Mouse (Mus musculus) spleen, adult 18-20 months (tissue): ENCODE measurements around the gene Srp68.
A peak's percentile ranks its signal among the peaks of the same experiment; 100 is the strongest.

ENCODE experiments used
- DNase-seq, 2 experiments: peaks; one replicate each; pipeline ENCODE4 v3.0.0; 2022; ENCODE audit warnings: mixed read lengths in 2 of 2

Srp68 gene

DNA sequence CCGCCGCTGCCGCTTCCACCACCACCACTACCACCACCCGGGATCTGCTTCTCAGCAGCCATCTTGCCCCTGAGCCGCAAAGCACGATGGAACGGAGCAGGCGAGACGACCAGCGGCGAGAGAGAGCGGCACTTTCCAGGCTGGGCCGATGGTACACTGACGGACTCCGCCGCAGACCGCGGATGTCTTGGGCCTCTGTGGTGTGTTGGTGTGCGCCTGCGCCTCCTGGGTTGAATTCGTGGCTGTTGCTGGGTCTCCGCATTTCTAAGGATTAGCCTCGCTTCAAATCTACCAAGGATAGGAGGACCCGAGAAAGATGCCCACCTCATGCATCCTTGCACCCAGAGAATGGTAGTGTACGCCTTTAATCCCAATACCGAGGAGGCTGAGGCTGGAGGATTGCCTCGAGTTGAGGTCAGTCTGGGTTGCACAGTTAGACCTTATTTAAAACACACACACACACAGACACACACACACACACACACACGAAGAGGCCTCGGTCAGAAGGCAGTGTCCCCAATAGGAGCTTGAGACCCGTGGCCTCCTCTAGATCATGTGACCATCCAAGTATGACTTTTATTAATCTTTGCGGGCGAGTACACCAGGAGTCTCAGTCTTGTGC lies at the start of gene Srp68:
Gene Srp68, minus strand, starts transcription at position 173 of the 622 bp plus-strand sequence.
- peak; percentile 77 to 88 for DNase-seq

DNA sequence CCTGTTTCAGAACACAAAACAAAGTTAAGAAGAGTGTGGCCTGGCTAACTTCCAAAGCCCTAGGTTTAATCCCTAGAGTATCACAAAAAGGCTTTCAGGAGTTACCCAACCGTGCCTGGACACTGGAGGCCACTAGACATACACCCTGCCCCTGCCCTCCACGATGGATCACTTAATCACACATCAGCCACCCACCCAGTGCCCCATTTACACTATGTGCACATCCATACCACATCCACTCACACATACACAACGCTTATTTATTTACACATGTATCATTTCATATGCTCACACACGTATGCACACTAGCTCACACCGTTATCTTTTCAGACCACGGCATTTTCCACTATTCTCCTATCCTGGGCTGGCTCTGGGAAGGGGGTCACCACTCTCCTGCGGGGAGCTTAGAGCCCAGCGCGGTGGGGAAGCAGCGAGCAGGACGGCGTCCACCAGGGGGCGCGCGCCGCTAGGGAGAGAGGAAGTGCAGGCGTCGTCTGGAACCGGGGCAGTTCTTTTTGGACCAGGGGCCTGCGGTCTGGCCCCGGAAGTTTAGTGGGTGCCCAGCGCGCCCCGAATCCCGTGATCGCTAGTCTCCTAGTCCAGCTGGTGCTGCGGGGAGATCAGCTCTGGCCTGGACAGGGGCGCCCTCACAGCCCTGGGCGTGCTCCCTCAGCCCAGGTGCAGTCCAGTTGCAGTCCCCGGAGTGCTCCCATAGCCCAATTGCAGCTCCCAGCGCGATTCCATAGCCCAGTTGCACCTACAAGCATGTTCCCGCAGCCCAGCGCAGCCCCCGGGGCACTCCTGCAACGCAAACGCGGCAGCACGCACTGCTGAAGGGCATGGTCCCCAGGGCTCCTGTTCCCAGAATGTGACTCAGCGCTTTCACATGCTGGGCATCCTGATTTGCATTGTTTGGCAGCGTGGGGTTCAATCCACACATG lies 45.0 kb upstream of the Srp68 start:
- DNase-seq, result peak; percentile 73 to 93

DNA sequence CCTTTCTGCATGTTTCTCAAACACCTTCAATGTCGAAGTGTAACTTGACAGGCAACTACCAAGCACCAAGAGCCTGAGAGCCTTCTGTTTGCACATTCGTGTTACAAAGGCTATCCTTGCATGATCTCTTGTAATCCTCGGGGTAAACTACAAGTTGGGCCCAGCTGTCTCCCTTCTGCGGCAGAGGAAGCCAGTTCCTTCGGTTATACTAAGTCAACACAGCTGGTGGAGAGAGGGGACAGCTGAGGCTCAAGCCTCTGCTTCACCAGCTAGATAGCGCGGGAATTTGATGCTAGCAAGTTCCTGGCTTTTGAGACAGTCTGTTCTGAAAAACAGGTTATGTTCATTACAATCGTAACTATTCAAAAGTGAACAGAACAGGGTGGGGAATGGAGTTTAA lies 38.3 kb upstream of the Srp68 start:
- DNase-seq, result no peak

DNA sequence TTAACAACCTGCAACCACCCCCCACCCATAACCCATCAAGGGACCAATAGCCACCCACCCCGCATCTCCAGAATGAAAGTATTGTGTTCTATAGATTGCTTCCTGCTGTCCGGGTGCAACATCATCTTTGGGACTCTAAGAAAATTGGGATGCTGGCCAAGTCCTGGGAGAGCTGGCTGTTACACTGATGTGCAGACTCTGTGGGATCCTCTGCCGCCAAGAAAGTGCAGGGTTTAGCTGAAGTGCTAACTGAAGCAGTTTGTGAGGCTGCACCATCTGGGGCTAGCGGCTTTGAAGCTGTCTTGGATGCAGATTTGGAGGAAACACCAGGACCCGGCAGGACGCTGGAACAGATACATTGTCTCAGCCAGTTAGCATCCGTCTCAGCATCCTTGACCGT lies 37.2 kb upstream of the Srp68 start:
- no peak for DNase-seq

DNA sequence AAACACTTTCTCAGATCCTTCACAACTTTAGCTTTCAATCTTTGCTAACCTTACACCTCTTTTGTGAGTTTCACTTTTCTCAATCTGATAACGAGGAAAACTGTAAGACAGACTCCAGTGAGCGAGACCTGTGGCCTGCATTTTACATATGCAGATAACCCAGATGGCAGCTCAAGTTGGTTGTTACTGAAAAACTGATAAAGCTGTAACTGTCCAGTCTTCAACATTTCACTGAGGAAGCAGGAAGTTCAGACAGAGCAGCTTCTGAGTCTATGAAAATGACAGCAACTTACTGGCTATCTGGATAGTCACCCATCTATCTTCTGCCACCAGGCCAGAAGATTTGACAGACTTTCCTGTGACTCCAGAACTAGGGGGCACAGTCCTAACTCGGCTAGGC lies 35.6 kb upstream of the Srp68 start:
- no peak for DNase-seq

DNA sequence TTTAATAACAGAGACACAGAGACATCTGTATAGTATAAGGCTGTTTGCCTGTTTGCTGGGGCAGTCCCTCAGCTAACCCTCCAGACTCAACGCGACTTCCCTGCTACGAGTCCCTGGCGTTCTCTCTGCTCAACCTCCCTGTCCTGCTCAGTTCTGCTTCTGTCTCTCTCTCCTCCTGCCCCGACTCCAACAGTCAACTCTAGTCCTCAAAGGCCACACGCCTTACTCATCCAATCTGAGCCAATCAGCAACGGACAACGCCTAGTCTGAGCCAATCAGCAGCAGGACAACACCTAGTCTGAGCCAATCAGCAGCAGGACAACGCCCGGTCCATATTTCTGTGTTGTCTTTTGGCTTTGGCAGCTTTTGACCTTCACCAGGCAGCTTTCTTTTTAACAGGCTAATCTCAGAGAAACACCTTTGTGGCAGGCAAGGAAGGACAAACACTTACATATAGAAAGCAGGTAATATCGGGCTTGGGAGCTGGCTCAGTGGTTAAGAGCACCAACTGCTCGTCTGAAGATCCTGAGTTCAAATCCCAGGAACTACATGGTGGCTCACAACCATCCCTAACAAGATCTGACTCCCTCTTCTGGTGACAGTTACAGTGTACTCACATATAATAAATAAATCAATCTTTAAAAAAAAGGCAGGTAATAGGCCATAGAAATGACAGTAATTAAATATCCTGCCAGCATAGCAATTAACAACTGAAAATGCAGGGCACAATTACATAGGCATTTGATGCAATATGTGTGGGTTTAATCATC lies 33.9 kb upstream of the Srp68 start:
- DNase-seq, result no peak

DNA sequence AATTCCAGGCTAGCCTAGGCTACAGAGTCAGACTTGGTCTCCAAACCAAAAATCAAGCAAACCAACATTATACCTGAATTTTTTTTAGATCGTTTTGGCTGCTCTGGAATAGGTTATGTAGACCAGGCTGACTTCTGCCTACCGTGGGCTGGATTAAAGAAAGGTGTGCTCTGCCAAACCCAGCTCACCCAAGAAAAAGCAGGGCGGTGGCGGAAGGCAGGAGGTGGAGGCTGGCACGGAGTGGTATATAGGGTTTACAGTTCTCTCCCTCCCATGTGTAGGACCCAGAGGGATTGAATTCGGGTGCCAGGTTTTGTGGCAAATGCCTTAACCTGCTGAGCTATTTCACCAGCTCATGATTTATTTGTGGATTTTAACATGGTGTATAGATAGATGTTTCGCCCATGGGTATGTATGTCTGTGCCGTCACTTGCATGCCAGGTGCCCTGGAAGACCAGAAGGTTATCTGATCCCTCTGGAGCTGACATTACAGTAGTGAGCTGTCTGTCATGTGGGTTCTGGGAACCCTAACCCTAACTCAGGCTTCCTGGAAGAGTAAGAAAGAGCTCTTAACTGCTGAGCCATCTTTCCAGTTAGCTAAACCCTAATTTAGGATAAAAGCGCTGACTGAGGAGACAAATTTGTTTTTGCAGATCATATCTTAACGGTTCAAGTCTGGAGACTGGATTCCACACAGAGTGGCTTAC lies 33.2 kb upstream of the Srp68 start, which contains the start of gene Exoc7:
Gene Exoc7, minus strand, starts transcription at position 215 of the 707 bp plus-strand sequence.
- DNase-seq, result no peak

DNA sequence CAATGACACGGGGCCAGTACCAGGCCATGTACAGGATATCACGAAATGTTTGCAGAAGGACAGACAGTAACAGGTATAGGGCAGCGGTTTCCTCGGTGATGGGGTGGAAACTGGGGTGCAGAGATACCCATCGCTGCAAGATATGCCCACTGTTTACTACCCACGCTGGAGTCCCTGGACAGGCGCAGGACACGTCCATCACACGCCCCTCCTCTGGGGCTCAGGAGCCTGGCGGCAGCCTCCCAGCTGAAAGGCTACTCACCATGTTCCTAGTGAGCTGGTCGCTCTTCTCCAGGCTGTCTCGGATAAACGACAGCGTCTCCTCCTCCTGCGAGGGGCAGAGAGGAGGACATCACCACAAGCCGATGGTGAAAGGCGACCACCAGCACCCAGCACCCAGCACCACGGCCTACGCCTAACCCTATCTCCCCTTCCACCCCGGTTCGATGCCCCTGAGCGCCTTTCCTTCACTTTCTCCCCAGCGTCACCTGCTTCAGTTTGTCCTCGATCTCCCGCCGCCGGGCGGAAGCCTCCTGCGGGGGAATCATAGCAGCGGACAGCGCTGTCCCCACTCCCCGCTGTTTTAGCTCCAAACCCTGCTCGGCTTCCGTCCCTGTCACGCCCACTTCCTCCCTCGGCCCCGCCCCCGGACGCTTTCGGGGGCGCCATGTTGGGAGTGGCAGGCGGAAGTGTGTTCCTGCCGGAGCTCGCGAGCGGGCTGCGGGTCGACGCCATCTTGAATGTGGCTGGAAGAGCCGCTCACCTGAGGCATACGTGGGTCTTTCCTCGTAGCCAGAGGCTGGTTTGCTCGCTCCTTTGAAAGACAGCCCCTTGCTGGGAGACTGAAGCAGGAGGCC lies 32.3 kb upstream of the Srp68 start:
- peak; percentile 88 to 93 for DNase-seq

DNA sequence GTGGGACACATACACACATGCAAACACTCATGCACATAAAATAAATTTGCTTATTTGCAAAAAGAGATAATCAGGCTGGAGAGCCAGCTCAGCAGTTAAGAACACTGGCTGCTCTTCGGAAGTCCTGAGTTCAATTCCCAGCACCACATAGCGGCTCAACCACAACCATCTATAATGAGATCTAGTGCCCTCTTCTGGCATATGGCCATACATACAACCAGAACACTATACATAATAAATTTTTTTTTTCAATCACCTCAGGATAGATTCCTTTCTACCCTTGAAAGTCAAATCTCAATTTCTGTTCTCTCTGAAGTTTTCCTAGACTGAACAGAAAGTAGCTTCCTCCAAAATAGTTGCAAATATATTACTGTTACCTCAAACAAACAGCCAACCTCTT lies 31.4 kb upstream of the Srp68 start:
- no peak for DNase-seq

DNA sequence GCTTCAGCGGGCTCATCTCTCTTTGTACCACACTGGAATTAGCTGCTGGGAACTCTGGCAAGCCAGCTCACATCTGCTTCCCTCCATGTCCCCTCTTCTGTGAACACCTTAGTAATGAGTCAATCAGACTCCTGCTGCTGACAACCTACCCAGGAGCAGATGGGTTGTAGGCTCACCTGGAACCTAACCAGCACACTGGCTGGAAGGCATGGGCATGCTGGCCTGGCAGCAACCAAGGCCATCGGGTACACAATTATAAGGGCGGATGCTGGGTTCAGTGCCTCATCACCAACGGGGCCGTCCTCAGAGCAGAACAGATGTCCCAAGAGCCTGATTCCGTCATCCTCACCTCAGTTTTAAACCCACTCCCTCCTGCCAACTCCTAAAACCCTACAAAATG lies 24.6 kb upstream of the Srp68 start:
- DNase-seq, result no peak

DNA sequence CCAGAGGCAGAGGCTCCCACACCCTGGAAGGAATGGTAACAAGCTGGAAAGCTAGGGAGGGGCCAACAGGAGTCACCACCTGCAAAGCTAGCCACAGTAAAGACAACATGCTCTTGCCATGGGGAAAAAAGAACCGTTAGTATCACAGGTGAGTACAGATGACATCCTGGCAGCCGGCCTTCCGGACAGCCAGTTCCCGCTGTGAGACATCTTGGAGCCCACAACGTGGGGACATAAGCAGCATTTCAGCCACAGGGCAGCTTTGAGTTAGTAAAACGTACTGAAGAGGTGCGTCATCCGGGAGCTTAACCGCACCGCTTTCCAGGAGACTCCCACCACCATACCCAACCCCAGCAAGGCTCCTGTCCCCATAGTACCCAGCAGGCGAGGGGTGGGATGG lies 24.2 kb upstream of the Srp68 start:
- no peak for DNase-seq

DNA sequence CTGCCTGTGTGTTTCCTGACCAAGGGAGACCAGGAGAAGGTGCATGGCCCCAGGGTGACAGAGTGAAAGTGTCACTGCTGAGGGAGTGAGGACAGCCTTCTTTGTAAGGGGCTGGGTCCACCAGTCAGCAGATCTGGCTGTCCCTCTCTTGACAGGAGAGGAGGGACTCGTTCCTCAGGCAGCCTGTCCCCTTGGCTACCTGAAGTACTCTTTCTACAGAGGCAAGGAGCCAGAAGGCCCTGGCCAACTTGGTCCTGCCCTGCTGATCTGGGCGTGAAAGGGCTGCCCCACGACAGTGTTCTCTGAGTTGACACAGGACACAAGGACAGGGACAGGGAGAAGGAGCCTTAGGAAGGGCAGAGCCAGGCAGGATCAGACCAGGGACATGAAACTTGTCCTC lies 23.0 kb upstream of the Srp68 start:
- DNase-seq, result no peak

DNA sequence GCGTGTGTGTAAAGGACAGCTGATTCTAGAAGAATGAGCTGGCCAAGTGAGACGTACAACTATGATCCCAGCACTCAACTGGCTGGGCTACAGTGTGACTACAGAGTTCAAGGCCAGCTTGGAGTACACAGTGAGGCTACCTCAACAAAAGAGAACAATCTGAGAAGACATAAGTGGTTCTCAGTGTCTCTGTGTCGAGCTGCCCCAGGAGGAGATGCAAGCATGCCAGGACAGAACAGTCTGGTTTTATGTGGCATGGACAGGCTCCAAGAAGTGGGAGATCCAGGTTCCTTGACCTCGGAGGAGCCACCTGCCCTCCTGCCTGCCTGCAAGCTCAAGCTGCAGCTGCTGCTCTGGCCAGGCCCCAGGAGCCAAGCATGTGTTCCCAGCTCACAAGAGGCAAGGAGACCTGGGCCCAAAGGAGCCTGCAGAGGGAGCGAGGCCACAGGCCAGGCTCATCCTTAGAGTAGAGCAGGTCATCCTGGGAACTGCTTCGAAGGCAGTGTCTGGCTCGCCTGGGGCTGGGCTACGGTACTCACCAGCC lies 22.2 kb upstream of the Srp68 start:
- DNase-seq, result no peak

DNA sequence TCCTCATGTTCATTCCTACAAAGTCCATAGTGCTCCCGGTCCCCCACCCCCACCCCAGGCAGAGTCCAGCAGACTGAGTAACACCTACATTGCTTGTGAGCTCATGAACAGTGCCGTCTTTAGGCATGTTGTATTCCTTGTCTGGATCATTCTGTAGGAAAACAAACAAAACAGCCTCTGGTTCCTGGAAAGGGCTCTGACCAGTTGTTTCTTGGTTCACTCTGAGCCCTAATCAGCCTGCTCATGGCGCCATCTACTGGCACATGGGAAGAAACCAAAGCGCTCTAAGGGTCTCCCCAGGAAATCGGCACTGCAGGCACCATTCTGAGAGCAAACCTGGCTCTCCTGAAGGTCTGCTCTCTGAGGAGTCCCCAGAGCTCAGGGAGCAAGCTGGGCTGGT lies 20.3 kb upstream of the Srp68 start:
- peak in 1 of 2 experiments; percentile 47 for DNase-seq

DNA sequence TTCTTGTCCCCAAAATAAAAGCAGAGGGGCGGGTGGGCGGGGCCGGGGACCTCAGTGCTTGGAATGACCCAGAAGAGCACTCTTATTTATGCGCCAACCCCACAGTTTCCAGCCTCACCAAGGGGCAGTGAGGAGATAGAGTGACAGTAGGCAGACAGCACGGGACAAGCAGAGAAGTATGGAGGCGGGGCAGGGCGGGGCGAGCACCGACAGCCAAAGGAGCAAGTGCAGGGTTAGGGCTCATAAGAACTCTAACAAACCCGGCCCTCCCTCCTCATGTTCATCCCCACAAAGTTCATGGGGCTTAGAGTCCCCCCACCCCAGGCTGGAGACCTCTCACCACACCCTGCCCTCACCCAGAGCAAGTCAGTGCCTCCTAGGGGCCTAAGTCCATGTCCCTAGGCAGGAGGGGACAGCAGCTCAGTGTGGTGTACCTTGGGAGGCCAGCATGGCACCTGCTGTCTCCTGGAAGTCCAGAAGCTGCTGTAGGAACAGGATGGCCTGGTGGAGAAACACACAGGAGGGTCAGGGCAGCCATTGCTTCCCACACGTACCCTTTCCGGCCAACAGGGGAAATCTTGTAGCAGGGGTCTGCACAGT lies 19.6 kb upstream of the Srp68 start:
- DNase-seq, result no peak

DNA sequence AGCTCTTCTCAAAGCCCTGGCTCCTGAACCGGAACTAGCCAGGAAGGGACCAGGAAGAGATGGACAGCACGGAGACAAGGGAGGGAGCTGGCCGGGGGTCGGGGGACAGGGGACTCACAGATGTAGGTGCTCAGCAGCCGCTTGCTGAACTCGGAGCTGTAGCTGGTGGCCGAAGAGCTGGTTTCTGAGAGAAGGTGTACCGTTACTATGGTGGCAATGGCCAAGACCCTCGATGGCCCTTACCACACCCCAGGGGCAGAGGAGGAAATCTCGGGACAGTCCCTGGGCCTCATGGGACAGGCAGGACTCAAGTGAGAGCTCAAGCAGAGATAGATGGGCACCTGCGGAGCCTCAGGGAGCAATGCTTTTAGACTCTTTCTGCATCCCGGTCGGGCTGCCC lies 18.4 kb upstream of the Srp68 start:
- DNase-seq, result no peak

DNA sequence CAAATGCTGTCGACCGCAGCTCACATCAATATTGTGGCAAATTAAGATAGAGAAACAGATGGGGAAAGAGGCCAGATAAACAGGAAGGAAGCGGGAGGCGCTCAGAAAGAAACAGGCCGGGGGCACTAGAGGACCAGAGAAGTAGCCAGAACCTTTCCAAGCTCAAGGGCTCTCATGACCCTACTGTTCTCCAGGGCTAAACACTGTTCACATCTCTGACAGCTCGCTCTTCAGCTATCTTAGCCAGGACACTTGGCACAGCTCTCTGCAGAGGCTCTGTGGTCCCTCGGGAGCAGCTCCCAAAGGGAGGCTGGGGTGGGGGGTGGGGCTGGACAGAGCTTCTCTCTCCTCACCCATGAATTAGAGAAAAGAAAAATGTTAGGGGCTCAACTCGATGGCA lies 16.5 kb upstream of the Srp68 start:
- no peak for DNase-seq

DNA sequence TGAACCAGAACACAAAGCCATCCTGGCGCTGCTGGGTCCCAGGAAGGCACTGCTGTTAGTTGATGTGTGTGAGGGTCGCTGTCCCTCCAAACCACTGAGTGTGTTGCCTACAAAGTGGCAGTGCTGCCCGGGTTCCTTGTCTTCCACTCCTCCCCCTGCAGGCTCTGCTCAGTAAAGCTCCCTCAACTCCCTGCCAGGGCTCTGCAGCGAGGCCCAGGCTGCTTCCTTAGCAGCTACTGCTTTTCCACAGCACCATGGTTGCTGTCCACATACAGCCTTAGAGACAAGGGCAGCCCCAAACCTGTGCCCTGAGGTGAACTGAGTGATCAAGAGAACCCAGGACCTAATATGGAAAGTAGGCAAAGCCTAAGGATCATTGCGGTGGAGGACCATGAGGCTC lies 13.3 kb upstream of the Srp68 start:
- DNase-seq, result no peak

DNA sequence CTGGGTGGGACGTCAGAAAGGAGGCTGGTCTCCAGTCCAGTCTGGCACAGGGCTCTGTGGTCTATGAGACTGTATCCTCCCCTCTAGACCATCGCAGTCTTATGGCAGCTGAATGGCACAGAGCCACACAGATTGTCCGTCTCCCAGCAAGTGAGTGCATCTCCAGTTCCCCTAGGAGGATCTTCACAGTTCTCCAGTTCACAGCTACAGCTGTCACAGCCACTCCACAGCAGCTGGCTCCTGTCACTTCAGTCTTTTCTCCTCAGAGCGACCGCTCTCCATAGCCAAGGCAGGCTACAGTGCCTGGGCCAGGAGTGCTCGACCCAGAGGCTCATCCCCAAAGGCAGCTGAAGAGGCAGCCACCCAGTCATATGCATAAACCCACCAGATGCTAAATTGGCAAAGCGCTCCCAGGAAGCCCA lies 11.8 kb upstream of the Srp68 start:
- no peak for DNase-seq

DNA sequence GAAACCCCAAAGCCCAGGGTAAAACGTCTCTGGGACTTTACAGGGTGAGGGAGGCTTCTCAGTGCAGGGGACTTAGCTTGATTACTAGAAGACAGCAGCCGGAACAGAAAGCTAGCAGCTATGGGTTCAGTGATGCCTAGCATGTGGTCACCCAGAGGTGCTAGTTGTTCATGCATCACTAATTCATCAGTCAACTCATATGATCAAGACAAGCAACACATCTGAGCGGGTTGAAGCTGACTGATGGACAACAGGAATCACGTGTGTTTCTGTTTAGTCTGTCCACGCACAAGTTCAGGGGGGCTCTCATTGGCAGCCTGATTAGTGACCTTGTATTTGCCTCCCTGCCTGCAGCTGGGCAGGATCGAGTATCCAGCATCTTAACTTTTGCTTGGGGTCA lies 10.0 kb upstream of the Srp68 start:
- no peak for DNase-seq

DNA sequence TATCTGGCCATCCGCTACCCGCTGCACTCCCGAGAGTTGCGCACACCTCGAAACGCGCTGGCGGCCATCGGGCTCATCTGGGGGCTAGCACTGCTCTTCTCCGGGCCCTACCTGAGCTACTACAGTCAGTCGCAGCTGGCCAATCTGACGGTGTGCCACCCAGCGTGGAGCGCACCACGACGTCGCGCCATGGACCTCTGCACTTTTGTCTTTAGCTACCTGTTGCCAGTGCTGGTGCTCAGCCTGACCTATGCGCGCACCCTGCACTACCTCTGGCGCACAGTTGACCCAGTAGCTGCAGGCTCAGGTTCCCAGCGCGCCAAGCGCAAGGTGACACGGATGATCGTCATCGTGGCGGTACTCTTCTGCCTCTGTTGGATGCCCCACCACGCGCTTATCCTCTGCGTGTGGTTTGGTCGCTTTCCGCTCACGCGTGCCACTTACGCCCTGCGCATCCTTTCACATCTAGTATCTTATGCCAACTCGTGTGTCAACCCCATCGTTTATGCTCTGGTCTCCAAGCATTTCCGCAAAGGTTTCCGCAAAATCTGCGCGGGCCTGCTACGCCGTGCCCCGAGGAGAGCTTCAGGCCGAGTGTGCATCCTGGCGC lies 9.0 kb upstream of the Srp68 start:
- no peak for DNase-seq
